Mouse (Mus musculus) forebrain, postnatal 0 days (tissue): ENCODE measurements around the gene Hkdc1. TPM values are rescaled to one million over a fixed set of nuclear protein-coding genes. Genes with fewer than 3 reads are reported as not detected.

ENCODE experiments used
- ATAC-seq: fragments of 200-750 bp; cut with Nextera tagmentation; 2 replicates; pipeline ENCODE4 v1.8.0; 2017; ENCODE audit warnings: mild to moderate bottlenecking, moderate library complexity
- DNase-seq: peaks from one replicate; pipeline ENCODE4 v3.0.0-alpha.2; 2015
- H3K27ac ChIP-seq: fragments of 300-500 bp; sonication (generic); 2 replicates; pipeline ENCODE4 v1.5.1; 2014; ENCODE audit warnings: low read depth, mild to moderate bottlenecking, antibody characterized with exemption, low read length, moderate library complexity, mixed read lengths
- H3K27me3 ChIP-seq: fragments of 300-500 bp; sonication (generic); 2 replicates; pipeline ENCODE4 v1.6.1; 2014; ENCODE audit warnings: mild to moderate bottlenecking, low read length, mixed read lengths; ENCODE audit not compliant: insufficient read depth
- H3K36me3 ChIP-seq: fragments of 300-500 bp; sonication (generic); 2 replicates; pipeline ENCODE4 v1.6.1; 2014; ENCODE audit warnings: mild to moderate bottlenecking, moderate library complexity; ENCODE audit not compliant: insufficient read depth
- H3K4me1 ChIP-seq: fragments of 300-500 bp; sonication (generic); 2 replicates; pipeline ENCODE4 v1.6.1; 2014; ENCODE audit warnings: antibody characterized with exemption; ENCODE audit not compliant: insufficient read depth
- H3K4me2 ChIP-seq: fragments of 300-500 bp; sonication (generic); 2 replicates; pipeline ENCODE4 v1.6.1; 2014; ENCODE audit warnings: low read depth, mild to moderate bottlenecking, moderate library complexity
- H3K4me3 ChIP-seq: fragments of 300-500 bp; sonication (generic); 2 replicates; pipeline ENCODE4 v1.5.1; 2014; ENCODE audit warnings: low read depth, low read length, mixed read lengths
- H3K9ac ChIP-seq: fragments of 300-500 bp; sonication (generic); 2 replicates; pipeline ENCODE4 v1.6.1; 2014; ENCODE audit warnings: mild to moderate bottlenecking
- H3K9me3 ChIP-seq: fragments of 300-500 bp; sonication (generic); 2 replicates; pipeline ENCODE4 v1.6.1; 2016; ENCODE audit warnings: low read length
- CTCF ChIP-seq: sonication (generic); IDR thresholded peaks from 2 replicates; pipeline ENCODE4 v1.5.1; 2016; ENCODE audit warnings: antibody characterized with exemption, control low read depth, low read depth
- WGBS: fragments of 180-500 bp; shearing (Covaris S2); extraction: QIAGEN DNeasy Blood & Tissue Kit; methylation state at CpG from one replicate; pipeline ENCODE4 v1.1.7; 2014; 5-methylcytosine and 5-hydroxymethylcytosine counted together
- polyA plus RNA-seq: library from polyadenylated mRNA; unstranded; fragments of >200 nt; fragmentation: Nextera tagmentation; extraction: Ambion mirVana; gene quantifications from 2 replicates; pipeline ENCODE4 v1.2.1, GENCODE M21; 2015
- total RNA-seq: library from RNA; depleted of rRNA; stranded (reverse); fragments of >200 nt; gene quantifications from 2 replicates; pipeline ENCODE4 v1.2.3, GENCODE M21; 2014

Gene Hkdc1
- total and polyA plus RNA-seq, 2 experiments from 2014 or later: 0.33 to 0.57 TPM

- TF ChIP-seq CTCF: no peak
Measured at GRCm38 (mm10) chr10:62412906-62413605, 9.2 kb downstream of the Hkdc1 start.

GRCm38 (mm10) chr10:62411431-62412410 is 10.6 kb downstream of the Hkdc1 start:
- no peak overlapping the region for H3K4me2 ChIP-seq
- no peak overlapping the region for H3K9ac ChIP-seq
- H3K36me3 ChIP-seq: no peaks in the 10 kb centered on the region
- TF ChIP-seq CTCF: no peak
- no peak overlapping the region for H3K27ac ChIP-seq
- DNase-seq (no peak), ATAC-seq (no peak)
- WGBS: 67% methylated on average over 19 of the region's 19 CpGs
- no peaks in the 10 kb centered on the region for H3K9me3 ChIP-seq
- H3K27me3 ChIP-seq: no peaks in the 10 kb centered on the region; the same call in 1 of the 2 replicates
- no peaks in the 10 kb centered on the region for H3K4me1 ChIP-seq
- H3K4me3 ChIP-seq: no peak overlapping the region

More at GRCm38 (mm10) chr10:62412906-62413605, 9.2 kb downstream of the Hkdc1 start:
- 36% methylated on average over 8 of the region's 8 CpGs for WGBS
- DNase-seq: no peak
- no peak overlapping the region for H3K27ac ChIP-seq
- no peak overlapping the region for H3K4me2 ChIP-seq
- H3K9ac ChIP-seq: no peak overlapping the region
- ATAC-seq: no peak
- no peaks in the 10 kb centered on the region; the same call in 1 of the 2 replicates for H3K27me3 ChIP-seq
- H3K36me3 ChIP-seq: no peaks in the 10 kb centered on the region
- H3K9me3 ChIP-seq: no peaks in the 10 kb centered on the region
- no peak overlapping the region for H3K4me3 ChIP-seq
- no peaks in the 10 kb centered on the region for H3K4me1 ChIP-seq

GRCm38 (mm10) chr10:62410943-62411342 is 11.3 kb downstream of the Hkdc1 start:
- Histone ChIP-seq H3K27me3 (no peaks in the 10 kb centered on the region; the same call in 1 of the 2 replicates), H3K36me3 (no peaks in the 10 kb centered on the region), H3K4me1 (no peaks in the 10 kb centered on the region), H3K9ac (no peak overlapping the region), H3K27ac (no peak overlapping the region), H3K9me3 (no peaks in the 10 kb centered on the region), H3K4me2 (no peak overlapping the region), H3K4me3 (no peak overlapping the region)
- DNase-seq (peak; percentile 76), ATAC-seq (peak; percentile 78)
- peak; percentile 84 for TF ChIP-seq CTCF
- WGBS: 11% methylated on average over 5 of the region's 5 CpGs

GRCm38 (mm10) chr10:62404901-62405300 is 17.4 kb downstream of the Hkdc1 start:
- Histone ChIP-seq H3K27ac (no peak overlapping the region), H3K4me1 (no peaks in the 10 kb centered on the region), H3K27me3 (no peaks in the 10 kb centered on the region; the same call in 1 of the 2 replicates), H3K4me2 (peak overlapping the region; percentile 17; the same call in 1 of the 2 replicates), H3K36me3 (no peaks in the 10 kb centered on the region), H3K9me3 (no peaks in the 10 kb centered on the region), H3K4me3 (no peak overlapping the region), H3K9ac (no peak overlapping the region)
- TF ChIP-seq CTCF: no peak
- ATAC-seq (peak; percentile 53), DNase-seq (peak; percentile 35)
- 48% methylated on average over 14 of the region's 14 CpGs for WGBS

- peak; percentile 40 for DNase-seq
- Histone ChIP-seq H3K27ac (no peak overlapping the region), H3K36me3 (no peaks in the 10 kb centered on the region), H3K9ac (no peak overlapping the region), H3K9me3 (no peaks in the 10 kb centered on the region), H3K27me3 (no peaks in the 10 kb centered on the region), H3K4me3 (no peak overlapping the region), H3K4me2 (no peak overlapping the region), H3K4me1 (no peaks in the 10 kb centered on the region)
- WGBS: 70% methylated on average over 19 of the region's 19 CpGs
- TF ChIP-seq CTCF: no peak
- ATAC-seq: peak; percentile 81
Measured at GRCm38 (mm10) chr10:62401641-62402111, 20.6 kb downstream of the Hkdc1 start.

GRCm38 (mm10) chr10:62383011-62383410 is 39.3 kb downstream of the Hkdc1 start:
- Histone ChIP-seq H3K4me2 (no peak overlapping the region), H3K4me1 (no peaks in the 10 kb centered on the region), H3K9me3 (no peaks in the 10 kb centered on the region), H3K27me3 (no peaks in the 10 kb centered on the region), H3K4me3 (no peak overlapping the region), H3K27ac (no peak overlapping the region), H3K9ac (no peak overlapping the region), H3K36me3 (no peaks in the 10 kb centered on the region)
- no peak for TF ChIP-seq CTCF
- ATAC-seq: no peak
- DNase-seq: no peak
- WGBS: 87% methylated on average over 3 of the region's 3 CpGs
